Mouse (Mus musculus) liver, adult (tissue): ENCODE data around the gene Cramp1l.

Experiments
- GATA4 ChIP-seq: IDR thresholded peaks from 2 replicates; pipeline ENCODE4 v1.6.1; 2014; ENCODE audit warnings: mild to moderate bottlenecking, low read length; ENCODE audit not compliant: insufficient replicate concordance

The Cramp1l gene

DNA sequence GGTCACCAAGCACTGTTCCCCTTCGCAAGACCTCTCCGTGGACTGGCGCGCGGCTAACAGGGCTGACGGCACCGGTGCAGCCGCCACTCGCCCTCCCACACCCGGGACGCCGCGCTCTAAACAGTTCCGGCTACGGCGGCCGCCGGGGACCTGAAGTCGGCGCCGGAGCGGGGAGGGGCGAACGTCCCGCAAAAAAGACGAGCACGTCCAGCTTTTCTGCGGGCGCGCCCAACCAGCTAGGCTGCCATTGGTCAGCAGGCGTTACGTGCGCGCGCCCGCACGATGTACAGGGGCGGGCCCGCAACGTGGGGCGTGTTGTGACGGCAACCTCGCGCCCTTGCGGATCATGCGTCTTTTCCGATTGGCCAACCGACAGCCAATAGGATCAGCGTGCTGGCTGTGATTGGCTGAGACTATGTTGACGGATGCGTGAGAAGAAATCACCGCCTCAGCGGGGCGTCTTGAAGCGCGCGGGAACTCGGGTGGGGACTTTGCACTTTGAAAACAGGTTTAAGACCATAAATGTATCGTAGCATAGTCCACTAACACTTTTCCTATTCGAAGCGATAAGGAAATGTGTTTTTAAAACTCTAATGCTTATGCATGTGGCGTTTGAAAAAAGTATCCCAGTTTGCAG, at the start of gene Cramp1l, which contains the start of gene Ift140:
Cramp1l (minus strand) TSS at position 134 of the 637 bp plus-strand sequence.
Ift140 (plus strand) TSS at position 431 of the 637 bp plus-strand sequence.
- no peak; the same call in 1 of the 2 replicates for TF ChIP-seq GATA4

GRCm38 (mm10) chr17:25065189-25065588, 49.6 kb upstream of the Cramp1l start:
- no peak for TF ChIP-seq GATA4

DNA sequence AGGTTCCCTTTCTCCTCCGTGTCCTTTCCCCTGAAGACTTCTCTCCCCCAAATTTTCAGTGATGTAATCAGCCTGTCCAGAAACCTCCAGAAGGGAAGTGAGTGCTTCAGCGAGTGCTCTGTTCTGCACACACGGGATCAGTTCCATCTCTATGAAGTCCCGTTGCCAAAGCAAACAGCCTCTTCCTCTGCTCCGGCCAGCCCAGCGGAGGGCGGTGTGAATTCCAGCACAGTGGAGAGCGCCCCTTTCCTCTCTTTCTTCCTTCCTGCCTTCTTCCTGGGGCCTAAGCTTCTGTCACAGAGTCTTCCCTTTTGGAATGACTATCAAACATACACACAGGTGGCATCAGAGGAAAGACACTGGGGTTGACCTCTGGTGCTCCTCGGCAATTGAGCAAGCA, 48.8 kb upstream of the Cramp1l start:
- TF ChIP-seq GATA4: peak; percentile 76; the same call in 1 of the 2 replicates

- TF ChIP-seq GATA4: 0 out of 2 replicates have a peak, but pooled peaks have one; percentile 29
These were observed 48.3 kb upstream of the Cramp1l start for GRCm38 (mm10) chr17:25063872-25064271.

- TF ChIP-seq GATA4: no peak
These were observed 47.7 kb upstream of the Cramp1l start for GRCm38 (mm10) chr17:25063261-25063660.

GRCm38 (mm10) chr17:25057041-25057440, 41.5 kb upstream of the Cramp1l start:
- TF ChIP-seq GATA4: no peak

- TF ChIP-seq GATA4: no peak
These were observed 37.7 kb upstream of the Cramp1l start for GRCm38 (mm10) chr17:25053274-25053673.

DNA sequence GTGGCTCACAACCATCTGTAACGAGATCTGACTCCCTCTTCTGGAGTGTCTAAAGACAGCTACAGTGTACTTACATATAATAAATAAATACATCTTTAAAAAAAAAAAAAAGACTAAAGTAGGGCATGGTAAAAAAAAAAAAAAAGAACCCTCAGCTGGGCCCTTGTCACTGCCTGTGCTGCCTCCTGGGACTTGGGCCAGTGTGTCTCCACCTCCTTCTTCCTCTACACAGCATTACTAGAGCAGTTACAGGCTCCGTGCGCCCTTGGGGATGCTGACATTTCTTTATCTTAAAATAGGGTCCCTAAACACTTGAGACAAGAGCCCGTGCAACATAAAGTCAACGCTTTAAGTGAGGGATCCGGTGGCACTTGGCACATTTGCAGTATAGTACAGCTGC, 31.6 kb upstream of the Cramp1l start:
- no peak for TF ChIP-seq GATA4

DNA sequence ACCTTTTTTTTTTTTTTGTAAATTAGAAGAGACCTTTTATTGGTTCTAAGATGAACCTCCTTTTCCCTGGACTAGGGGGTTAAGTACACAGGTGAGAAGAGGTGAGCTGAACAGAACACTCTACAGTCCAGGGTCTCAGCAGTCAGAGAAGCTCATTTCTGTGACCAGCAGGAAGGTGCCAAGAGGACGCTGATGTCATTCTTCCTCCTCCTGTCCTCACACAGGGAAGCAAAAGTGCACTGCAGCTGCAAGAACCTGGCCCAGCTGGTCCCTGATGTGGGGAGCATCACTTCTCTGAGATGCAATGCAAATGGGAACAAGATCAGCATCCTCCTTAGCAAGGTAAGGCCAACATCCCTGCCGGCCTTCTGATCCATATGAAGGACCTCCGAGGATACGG, 29.7 kb upstream of the Cramp1l start:
- TF ChIP-seq GATA4: no peak

GRCm38 (mm10) chr17:25044879-25045278, 29.3 kb upstream of the Cramp1l start:
- no peak for TF ChIP-seq GATA4

DNA sequence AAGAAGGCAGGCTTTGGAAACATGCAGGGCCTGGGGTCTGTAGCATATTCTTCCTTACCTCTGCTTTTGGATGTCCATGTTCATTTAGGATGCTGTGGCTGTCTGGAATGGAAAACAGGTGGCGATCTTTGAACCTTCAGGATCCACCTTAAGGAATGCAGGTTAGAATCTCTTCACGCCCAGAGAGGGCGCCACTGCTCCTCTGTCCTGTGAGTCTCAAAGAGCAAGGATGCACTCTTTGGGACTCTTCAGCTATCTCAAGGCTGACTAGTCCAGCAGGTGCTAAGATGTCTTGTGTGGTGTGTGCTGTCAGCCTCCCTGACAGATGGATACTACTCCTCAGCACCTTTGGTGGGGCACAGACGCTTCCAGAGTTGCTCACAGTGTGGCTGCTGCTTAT, 20.6 kb upstream of the Cramp1l start:
- no peak for TF ChIP-seq GATA4

DNA sequence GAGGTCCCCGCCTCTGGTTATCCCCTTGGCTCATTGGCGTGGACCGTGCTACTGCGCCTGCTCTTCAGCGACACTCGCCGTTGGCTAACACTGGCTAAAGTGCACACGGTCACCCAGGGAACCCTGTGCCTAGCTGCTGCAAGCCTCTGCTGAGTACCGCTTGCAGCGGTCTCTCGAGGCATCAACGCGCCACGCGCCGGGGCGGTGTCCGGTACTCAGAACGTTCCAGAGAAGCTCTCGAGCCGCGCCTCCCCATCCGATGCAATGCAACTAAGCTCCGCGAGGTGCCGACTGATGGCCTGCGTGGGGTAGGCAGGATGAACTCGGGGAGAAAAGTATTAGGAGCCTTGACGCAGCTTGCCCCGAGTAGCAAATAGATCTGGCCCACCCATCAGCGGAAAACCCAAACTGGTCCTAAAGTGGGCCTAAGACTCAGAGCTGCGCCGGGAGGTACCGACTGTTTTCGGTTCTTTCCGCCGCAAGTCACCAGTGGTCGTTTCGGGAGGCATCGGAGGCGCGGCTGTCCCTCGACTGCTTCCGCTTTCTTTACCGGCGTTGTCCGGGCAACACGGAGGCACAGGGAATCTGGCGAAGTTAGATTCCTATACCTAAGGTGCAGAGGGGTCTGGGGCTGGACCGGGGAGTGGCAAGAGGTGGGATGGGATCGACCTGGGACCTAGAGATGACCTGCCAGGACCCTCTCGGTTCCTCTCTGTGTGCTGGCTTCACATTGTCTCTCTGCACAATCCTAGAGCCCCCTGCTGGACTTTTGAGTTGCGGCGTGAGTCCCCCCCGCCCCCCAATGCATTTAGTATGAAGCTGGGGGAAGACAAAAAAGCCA, 924 bp upstream of the Cramp1l start:
- TF ChIP-seq GATA4: no peak

DNA sequence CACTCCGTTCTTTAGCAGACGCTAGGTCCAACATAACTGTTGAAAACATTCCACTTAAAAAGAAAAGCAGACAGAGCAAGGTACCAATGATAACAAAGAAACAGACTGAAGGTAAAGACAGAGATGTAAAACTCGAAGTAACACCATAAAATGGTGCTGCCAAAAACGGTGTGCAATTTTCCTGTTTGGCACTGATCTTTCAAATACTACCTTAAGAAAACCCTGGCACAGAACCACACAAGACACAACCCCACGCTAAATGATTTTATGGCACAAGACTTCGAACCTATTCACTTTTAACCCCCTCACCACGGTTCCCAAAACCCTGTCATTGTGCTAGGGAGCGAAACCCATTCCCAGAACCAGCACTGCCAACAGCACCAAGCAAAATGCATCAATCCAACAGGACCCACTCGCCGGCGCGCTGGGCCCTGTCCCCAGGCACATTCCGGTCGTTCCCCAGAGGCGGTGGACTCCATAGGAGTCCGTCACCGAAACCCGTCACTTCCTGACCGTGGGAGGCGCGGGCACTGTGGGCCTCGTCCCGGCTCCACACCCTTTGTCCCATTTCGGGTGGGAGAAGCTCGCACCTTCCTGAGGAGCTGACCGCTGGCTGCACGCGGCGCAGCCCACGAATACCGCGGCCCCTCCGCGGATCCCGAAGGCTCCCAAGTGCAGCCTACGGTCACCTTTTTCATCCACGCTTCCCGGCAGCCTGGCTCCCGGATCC, 582 bp downstream of the Cramp1l start:
- no peak for TF ChIP-seq GATA4

- no peak for TF ChIP-seq GATA4
These were observed 1.7 kb downstream of the Cramp1l start for GRCm38 (mm10) chr17:25013606-25014501.

GRCm38 (mm10) chr17:25007480-25007879, 8.1 kb downstream of the Cramp1l start:
- no peak for TF ChIP-seq GATA4
